Mouse (Mus musculus): ENCODE results near the gene Ramp1. TPM values are rescaled to one million over a fixed set of nuclear protein-coding genes. Genes with fewer than 3 reads are reported as not detected.

The Ramp1 gene
- total RNA-seq (2014; rRNA removed) (16.1 and 22.4 TPM in 2 replicates), polyA plus RNA-seq (2015; fragmentation: Nextera tagmentation; extraction: Ambion mirVana) (29.4 and 29.8 TPM in 2 replicates)

GRCm38 (mm10) chr1:91179533-91180173 lies at the start of gene Ramp1:
Ramp1 (plus strand) TSS chr1:91179822.
- no peaks in the 10 kb centered on the region; the same call in 1 of the 2 replicates for H3K27me3 ChIP-seq (ENCODE audit: insufficient read depth, low read length)
- peaks cover 9% of the 10 kb centered on the region for H3K4me1 ChIP-seq (ENCODE audit: insufficient read depth, low read length)
- no peak for TF ChIP-seq CTCF (IDR thresholded peaks at IDR 0.05)
- no peaks in the 10 kb centered on the region for H3K9me3 ChIP-seq (ENCODE audit: low read length)
- ATAC-seq (ENCODE audit: low FRiP score), result peak; percentile 44; the same call in 1 of the 2 replicates
- peak within 1 kb of the TSS; percentile 81 for H3K4me2 ChIP-seq (ENCODE audit: low read depth, low read length, poor library complexity, severe bottlenecking)
- peak within 1 kb of the TSS; percentile 37 for H3K4me3 ChIP-seq (ENCODE audit: low read depth, low read length)
- no peaks in the 10 kb centered on the region for H3K36me3 ChIP-seq (ENCODE audit: insufficient read depth, low read length)
- DNase-seq (ENCODE audit: low spot score), result no peak
- peak within 1 kb of the TSS; percentile 56 for H3K9ac ChIP-seq (replicated peaks; ENCODE audit: low read length, poor library complexity, severe bottlenecking)
- WGBS, result 4% methylated on average over 37 of the region's 37 CpGs
- peak within 1 kb of the TSS; percentile 32; the same call in 1 of the 2 replicates for H3K27ac ChIP-seq (ENCODE audit: low read depth, low read length)

GRCm38 (mm10) chr1:91137036-91137435 lies 42.6 kb upstream of the Ramp1 start:
- WGBS, result 80% methylated on average over 2 of the region's 2 CpGs
- H3K4me3 ChIP-seq (ENCODE audit: low read depth, low read length), result no peak overlapping the region
- no peaks in the 10 kb centered on the region for H3K4me1 ChIP-seq (ENCODE audit: insufficient read depth, low read length)
- H3K27ac ChIP-seq (ENCODE audit: low read depth, low read length), result no peak overlapping the region
- H3K36me3 ChIP-seq (ENCODE audit: insufficient read depth, low read length), result no peaks in the 10 kb centered on the region
- DNase-seq (ENCODE audit: low spot score) (no peak), ATAC-seq (ENCODE audit: low FRiP score) (no peak)
- H3K4me2 ChIP-seq (ENCODE audit: low read depth, low read length, poor library complexity, severe bottlenecking), result no peak overlapping the region
- H3K27me3 ChIP-seq (ENCODE audit: insufficient read depth, low read length), result no peaks in the 10 kb centered on the region
- TF ChIP-seq CTCF (IDR thresholded peaks at IDR 0.05), result no peak
- no peak overlapping the region for H3K9ac ChIP-seq (replicated peaks; ENCODE audit: low read length, poor library complexity, severe bottlenecking)
- no peaks in the 10 kb centered on the region for H3K9me3 ChIP-seq (ENCODE audit: low read length)

GRCm38 (mm10) chr1:91144813-91145212 lies 34.8 kb upstream of the Ramp1 start, which contains the start of gene Rbm44:
Rbm44 (plus strand) TSS chr1:91145089.
- 72% methylated on average over 20 of the region's 20 CpGs for WGBS
- no peaks in the 10 kb centered on the region for H3K9me3 ChIP-seq (ENCODE audit: low read length)
- H3K27me3 ChIP-seq (ENCODE audit: insufficient read depth, low read length), result no peaks in the 10 kb centered on the region
- ATAC-seq (ENCODE audit: low FRiP score) (no peak), DNase-seq (ENCODE audit: low spot score) (no peak)
- no peaks in the 10 kb centered on the region for H3K4me1 ChIP-seq (ENCODE audit: insufficient read depth, low read length)
- no peak within 1 kb of the TSS for H3K9ac ChIP-seq (replicated peaks; ENCODE audit: low read length, poor library complexity, severe bottlenecking)
- no peak within 1 kb of the TSS for H3K4me2 ChIP-seq (ENCODE audit: low read depth, low read length, poor library complexity, severe bottlenecking)
- H3K27ac ChIP-seq (ENCODE audit: low read depth, low read length), result no peak within 1 kb of the TSS
- TF ChIP-seq CTCF (IDR thresholded peaks at IDR 0.05), result no peak
- no peaks in the 10 kb centered on the region for H3K36me3 ChIP-seq (ENCODE audit: insufficient read depth, low read length)
- no peak within 1 kb of the TSS for H3K4me3 ChIP-seq (ENCODE audit: low read depth, low read length)

GRCm38 (mm10) chr1:91151509-91151908 lies 28.1 kb upstream of the Ramp1 start:
- H3K4me2 ChIP-seq (ENCODE audit: low read depth, low read length, poor library complexity, severe bottlenecking), result no peak overlapping the region
- H3K27ac ChIP-seq (ENCODE audit: low read depth, low read length), result no peak overlapping the region
- no peaks in the 10 kb centered on the region for H3K4me1 ChIP-seq (ENCODE audit: insufficient read depth, low read length)
- no peak overlapping the region for H3K9ac ChIP-seq (replicated peaks; ENCODE audit: low read length, poor library complexity, severe bottlenecking)
- no peak overlapping the region for H3K4me3 ChIP-seq (ENCODE audit: low read depth, low read length)
- no peaks in the 10 kb centered on the region for H3K9me3 ChIP-seq (ENCODE audit: low read length)
- ATAC-seq (ENCODE audit: low FRiP score), result no peak
- DNase-seq (ENCODE audit: low spot score), result no peak
- 38% methylated on average over 2 of the region's 2 CpGs for WGBS
- H3K36me3 ChIP-seq (ENCODE audit: insufficient read depth, low read length), result no peaks in the 10 kb centered on the region
- TF ChIP-seq CTCF (IDR thresholded peaks at IDR 0.05), result no peak
- H3K27me3 ChIP-seq (ENCODE audit: insufficient read depth, low read length), result no peaks in the 10 kb centered on the region

GRCm38 (mm10) chr1:91166798-91167197 lies 12.8 kb upstream of the Ramp1 start:
- H3K9me3 ChIP-seq (ENCODE audit: low read length), result no peaks in the 10 kb centered on the region
- WGBS, result 82% methylated on average over 6 of the region's 6 CpGs
- no peak overlapping the region for H3K4me3 ChIP-seq (ENCODE audit: low read depth, low read length)
- H3K9ac ChIP-seq (replicated peaks; ENCODE audit: low read length, poor library complexity, severe bottlenecking), result no peak overlapping the region
- H3K36me3 ChIP-seq (ENCODE audit: insufficient read depth, low read length), result no peaks in the 10 kb centered on the region
- no peak for DNase-seq (ENCODE audit: low spot score)
- H3K4me2 ChIP-seq (ENCODE audit: low read depth, low read length, poor library complexity, severe bottlenecking), result no peak overlapping the region
- no peak for TF ChIP-seq CTCF (IDR thresholded peaks at IDR 0.05)
- no peaks in the 10 kb centered on the region for H3K4me1 ChIP-seq (ENCODE audit: insufficient read depth, low read length)
- no peaks in the 10 kb centered on the region for H3K27me3 ChIP-seq (ENCODE audit: insufficient read depth, low read length)
- ATAC-seq (ENCODE audit: low FRiP score), result no peak
- H3K27ac ChIP-seq (ENCODE audit: low read depth, low read length), result no peak overlapping the region

- Histone ChIP-seq H3K4me1 (ENCODE audit: insufficient read depth, low read length) (no peaks in the 10 kb centered on the region), H3K9me3 (ENCODE audit: low read length) (no peaks in the 10 kb centered on the region), H3K4me2 (ENCODE audit: low read depth, low read length, poor library complexity, severe bottlenecking) (no peak overlapping the region), H3K27ac (ENCODE audit: low read depth, low read length) (no peak overlapping the region), H3K36me3 (ENCODE audit: insufficient read depth, low read length) (no peaks in the 10 kb centered on the region), H3K27me3 (ENCODE audit: insufficient read depth, low read length) (no peaks in the 10 kb centered on the region), H3K4me3 (ENCODE audit: low read depth, low read length) (no peak overlapping the region), H3K9ac (replicated peaks; ENCODE audit: low read length, poor library complexity, severe bottlenecking) (no peak overlapping the region)
- WGBS, result 86% methylated on average over 4 of the region's 4 CpGs
- ATAC-seq (ENCODE audit: low FRiP score), result no peak
- DNase-seq (ENCODE audit: low spot score), result no peak
- TF ChIP-seq CTCF (IDR thresholded peaks at IDR 0.05), result no peak
Measured at GRCm38 (mm10) chr1:91169157-91169556, 10.5 kb upstream of the Ramp1 start.

Data from midbrain, postnatal 0 days (tissue).